Mouse (Mus musculus): ENCODE data around the gene Clns1a. TPM values are rescaled to one million over a fixed set of nuclear protein-coding genes. Genes with fewer than 3 reads are reported as not detected.
A peak's percentile ranks its signal among the peaks of the same experiment; 100 is the strongest.

Clns1a gene
- 222 and 225 TPM in 2 replicates for polyA plus RNA-seq (2016; fragmentation: Nextera tagmentation; extraction: Ambion mirVana)

DNA sequence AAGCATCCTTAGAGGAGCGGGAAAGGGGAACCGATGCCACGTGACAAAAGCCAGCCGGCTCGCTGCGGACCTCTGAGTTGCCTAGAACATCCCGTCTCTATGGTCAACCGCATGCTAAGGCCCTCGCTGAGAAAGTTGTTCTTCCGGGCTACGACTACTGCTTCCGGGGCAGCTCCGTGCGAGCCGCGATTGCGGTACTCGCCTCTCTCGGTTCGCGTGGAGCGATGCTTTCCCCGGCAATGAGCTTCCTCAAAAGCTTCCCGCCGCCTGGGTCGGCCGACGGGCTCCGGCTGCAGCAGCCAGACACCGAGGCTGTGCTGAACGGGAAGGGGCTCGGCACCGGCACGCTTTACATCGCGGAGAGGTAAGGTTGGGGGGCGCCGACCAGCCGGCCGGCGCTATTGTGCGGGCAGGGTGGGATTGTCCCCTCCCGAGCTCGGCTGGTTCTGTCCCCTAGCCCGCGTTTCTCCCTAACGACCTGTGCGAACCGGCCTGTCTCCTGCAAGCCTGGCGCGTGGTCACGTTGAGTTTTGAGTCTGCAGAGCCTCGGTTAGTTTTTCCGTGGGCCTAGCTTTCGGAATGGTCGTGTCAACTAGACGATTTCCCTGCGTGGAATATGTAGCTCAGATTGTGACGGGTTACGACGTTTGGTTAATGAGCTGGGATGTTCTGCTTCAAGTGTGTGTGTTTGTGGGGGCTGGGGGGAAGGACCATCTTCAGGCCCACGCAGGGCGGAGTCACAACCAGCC is at the start of gene Clns1a:
Gene Clns1a (plus strand): TSS at position 129 of the 749 bp plus-strand sequence.
- H3K27me3 ChIP-seq, result no peaks in the 10 kb centered on the region
- peak within 1 kb of the TSS; percentile 97 for H3K4me3 ChIP-seq
- ATAC-seq (ENCODE audit: insufficient number of reproducible peaks, insufficient read depth, low FRiP score, low TSS enrichment), result peak; percentile 97
- H3K4me1 ChIP-seq, result peaks cover 15% of the 10 kb centered on the region; the same call in 1 of the 2 replicates
- peak within 1 kb of the TSS; percentile 81; the same call in 1 of the 2 replicates for H3K27ac ChIP-seq
- H3K9me3 ChIP-seq, result no peaks in the 10 kb centered on the region
- H3K4me2 ChIP-seq (replicated peaks), result peak within 1 kb of the TSS; percentile 87
- peaks cover 16% of the 10 kb centered on the region for H3K36me3 ChIP-seq
- H3K9ac ChIP-seq, result peak within 1 kb of the TSS; percentile 92
- whole genome bisulfite sequencing, result under 1% methylated on average over 63 of the region's 63 CpGs

DNA sequence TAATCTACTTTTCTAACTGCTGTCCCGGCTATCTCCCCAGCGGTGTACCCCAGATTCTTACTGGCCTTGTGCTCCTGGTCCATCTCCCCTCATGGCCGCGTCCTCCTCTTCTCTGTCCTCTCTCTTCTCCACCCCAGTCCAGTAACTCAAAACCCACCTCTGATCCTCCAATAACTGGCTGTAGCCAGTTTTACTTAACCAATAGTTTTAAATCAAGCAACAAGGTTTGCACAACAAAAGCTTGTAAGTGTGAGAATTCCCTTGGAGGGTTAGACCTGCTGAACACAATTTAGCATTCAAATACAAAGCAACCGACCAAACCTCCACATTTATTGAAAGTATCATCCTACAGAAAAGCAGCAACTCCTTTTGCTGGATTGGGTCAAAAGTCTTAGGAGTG is 48.8 kb upstream of the Clns1a start:
- WGBS, result 89% methylated on average over 5 of the region's 5 CpGs
- Histone ChIP-seq H3K27me3 (no peaks in the 10 kb centered on the region), H3K9me3 (no peaks in the 10 kb centered on the region), H3K9ac (no peak overlapping the region), H3K27ac (no peak overlapping the region), H3K4me1 (no peaks in the 10 kb centered on the region), H3K4me2 (replicated peaks) (no peak overlapping the region), H3K4me3 (no peak overlapping the region), H3K36me3 (0 out of 2 replicates have a peak, but pooled peaks cover 3% of the 10 kb centered on the region)
- no peak for ATAC-seq (ENCODE audit: insufficient number of reproducible peaks, insufficient read depth, low FRiP score, low TSS enrichment)

DNA sequence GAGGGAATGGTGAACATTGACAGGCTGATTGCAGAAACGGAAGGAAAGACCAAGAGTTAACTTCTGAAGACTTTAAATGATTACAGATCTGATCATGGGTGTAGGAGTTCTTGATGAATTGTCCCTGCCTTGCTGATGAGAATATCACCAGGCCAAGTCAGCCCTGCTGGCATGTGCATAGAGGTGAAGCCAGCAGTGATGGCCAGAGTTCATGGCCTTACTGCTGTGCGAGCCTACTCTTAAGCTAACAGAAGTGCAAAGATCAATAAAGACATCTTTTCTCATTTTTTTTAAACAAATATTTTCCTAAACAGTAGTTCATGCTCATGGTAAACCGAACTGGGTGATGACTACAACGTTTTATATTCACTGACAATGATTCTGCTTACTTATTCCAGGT is 45.7 kb upstream of the Clns1a start:
- 93% methylated on average over 4 of the region's 4 CpGs for WGBS
- no peaks in the 10 kb centered on the region for H3K4me1 ChIP-seq
- no peak overlapping the region for H3K9ac ChIP-seq
- H3K36me3 ChIP-seq, result peaks cover 15% of the 10 kb centered on the region
- H3K27ac ChIP-seq, result no peak overlapping the region
- no peaks in the 10 kb centered on the region for H3K27me3 ChIP-seq
- ATAC-seq (ENCODE audit: insufficient number of reproducible peaks, insufficient read depth, low FRiP score, low TSS enrichment), result no peak
- H3K9me3 ChIP-seq, result no peaks in the 10 kb centered on the region
- H3K4me3 ChIP-seq, result no peak overlapping the region
- no peak overlapping the region for H3K4me2 ChIP-seq (replicated peaks)

DNA sequence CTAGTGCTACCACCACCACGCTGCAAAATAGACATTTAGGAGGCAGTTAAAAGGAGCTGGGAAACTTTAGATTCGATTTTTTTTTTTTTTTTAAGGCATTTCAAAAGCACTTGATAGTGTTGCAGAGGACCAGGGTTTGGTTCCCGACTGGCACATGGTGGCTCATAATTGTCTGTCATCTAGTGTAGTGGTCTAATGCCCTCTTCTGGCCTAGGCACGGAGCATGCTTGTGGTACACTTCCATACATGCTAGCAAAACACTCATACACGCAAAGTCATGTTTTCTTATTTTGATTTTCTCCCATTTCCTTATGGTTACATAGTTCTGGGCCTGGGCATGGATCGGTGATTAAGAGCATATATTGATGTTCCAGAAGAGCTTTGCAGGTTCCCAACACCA is 40.3 kb upstream of the Clns1a start:
- Histone ChIP-seq H3K9ac (no peak overlapping the region), H3K4me2 (replicated peaks) (no peak overlapping the region), H3K36me3 (peaks cover 22% of the 10 kb centered on the region), H3K4me3 (no peak overlapping the region), H3K9me3 (no peaks in the 10 kb centered on the region), H3K27ac (no peak overlapping the region), H3K4me1 (no peaks in the 10 kb centered on the region), H3K27me3 (no peaks in the 10 kb centered on the region)
- WGBS, result 85% methylated on average over 6 of the region's 6 CpGs
- no peak for ATAC-seq (ENCODE audit: insufficient number of reproducible peaks, insufficient read depth, low FRiP score, low TSS enrichment)

DNA sequence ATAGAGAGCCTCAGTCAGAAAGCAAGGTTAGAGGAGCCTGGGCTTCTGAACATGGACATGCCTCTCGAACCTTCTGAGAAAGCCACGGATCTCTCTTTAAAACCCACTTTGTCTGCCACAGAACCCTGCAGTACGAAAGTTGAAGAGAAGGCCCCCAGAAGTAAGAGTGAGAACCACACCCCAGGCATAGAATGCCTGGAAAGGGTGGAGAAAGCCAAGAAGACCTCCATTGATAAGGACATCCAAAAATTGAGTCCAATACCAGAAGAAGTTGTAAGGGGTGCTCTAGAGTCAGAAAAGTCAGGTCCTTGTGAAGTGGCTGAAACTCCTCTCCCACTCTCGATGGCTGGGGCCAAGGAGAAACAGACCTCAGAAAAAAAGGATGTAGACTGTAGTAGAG is 34.8 kb upstream of the Clns1a start:
- H3K9me3 ChIP-seq, result no peaks in the 10 kb centered on the region
- no peaks in the 10 kb centered on the region for H3K27me3 ChIP-seq
- H3K36me3 ChIP-seq, result peaks cover 38% of the 10 kb centered on the region
- ATAC-seq (ENCODE audit: insufficient number of reproducible peaks, insufficient read depth, low FRiP score, low TSS enrichment), result no peak
- H3K4me2 ChIP-seq (replicated peaks), result no peak overlapping the region
- H3K4me3 ChIP-seq, result no peak overlapping the region
- no peaks in the 10 kb centered on the region for H3K4me1 ChIP-seq
- no peak overlapping the region for H3K9ac ChIP-seq
- WGBS, result 93% methylated on average over 4 of the region's 4 CpGs
- H3K27ac ChIP-seq, result no peak overlapping the region

DNA sequence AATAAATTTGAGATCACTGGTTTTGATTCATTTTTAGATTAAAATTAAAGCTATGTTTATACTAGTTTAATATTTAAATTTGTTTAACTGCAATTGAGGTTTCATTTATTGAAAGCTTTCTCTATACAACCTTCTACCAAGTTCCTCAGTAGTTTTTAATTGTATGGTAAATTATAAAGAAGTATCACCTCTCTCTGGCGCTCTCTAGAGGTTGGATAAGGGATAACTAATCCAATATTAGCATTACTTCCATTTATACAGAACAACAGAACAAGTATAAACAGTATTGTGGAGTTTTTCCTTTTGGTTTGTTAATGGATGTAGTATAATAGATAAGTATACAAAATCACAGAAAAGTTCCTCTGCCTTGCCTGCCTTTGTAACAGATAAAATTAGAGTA is 17.2 kb upstream of the Clns1a start:
- 29% methylated on average over 1 of the region's 1 CpGs for whole genome bisulfite sequencing
- H3K27me3 ChIP-seq, result no peaks in the 10 kb centered on the region
- peaks cover 53% of the 10 kb centered on the region for H3K36me3 ChIP-seq

DNA sequence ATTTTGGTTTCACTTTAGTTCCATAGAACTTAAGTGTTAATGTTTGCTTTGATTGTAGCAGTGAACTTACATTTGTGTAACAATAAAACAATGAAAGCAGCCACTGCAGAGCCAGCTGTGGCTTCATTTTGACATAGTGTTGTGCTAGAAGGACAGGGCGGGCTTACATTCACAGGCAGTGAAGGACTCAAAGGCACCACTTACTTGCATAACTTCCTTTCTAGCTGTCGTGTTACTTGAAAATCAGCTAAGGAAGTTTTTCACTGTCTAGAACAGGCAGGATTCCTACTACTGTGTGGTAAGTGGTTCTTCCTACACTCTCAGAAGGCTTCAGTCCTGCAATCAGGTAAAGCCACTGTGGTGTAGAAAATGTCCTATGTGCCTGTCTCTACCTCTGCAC is 8.6 kb upstream of the Clns1a start:
- Histone ChIP-seq H3K4me3 (no peak overlapping the region), H3K9me3 (no peaks in the 10 kb centered on the region), H3K36me3 (peaks cover 28% of the 10 kb centered on the region), H3K9ac (no peak overlapping the region), H3K4me2 (replicated peaks) (no peak overlapping the region), H3K4me1 (no peaks in the 10 kb centered on the region), H3K27ac (no peak overlapping the region), H3K27me3 (no peaks in the 10 kb centered on the region)
- WGBS, result 88% methylated on average over 2 of the region's 2 CpGs
- ATAC-seq (ENCODE audit: insufficient number of reproducible peaks, insufficient read depth, low FRiP score, low TSS enrichment), result no peak

More for the DNA sequence above, 17.2 kb upstream of the Clns1a start:
- H3K27ac ChIP-seq, result no peak overlapping the region
- no peak overlapping the region for H3K9ac ChIP-seq
- H3K9me3 ChIP-seq, result no peaks in the 10 kb centered on the region
- H3K4me3 ChIP-seq, result no peak overlapping the region
- no peaks in the 10 kb centered on the region for H3K4me1 ChIP-seq
- ATAC-seq (ENCODE audit: insufficient number of reproducible peaks, insufficient read depth, low FRiP score, low TSS enrichment), result no peak
- H3K4me2 ChIP-seq (replicated peaks), result no peak overlapping the region

DNA sequence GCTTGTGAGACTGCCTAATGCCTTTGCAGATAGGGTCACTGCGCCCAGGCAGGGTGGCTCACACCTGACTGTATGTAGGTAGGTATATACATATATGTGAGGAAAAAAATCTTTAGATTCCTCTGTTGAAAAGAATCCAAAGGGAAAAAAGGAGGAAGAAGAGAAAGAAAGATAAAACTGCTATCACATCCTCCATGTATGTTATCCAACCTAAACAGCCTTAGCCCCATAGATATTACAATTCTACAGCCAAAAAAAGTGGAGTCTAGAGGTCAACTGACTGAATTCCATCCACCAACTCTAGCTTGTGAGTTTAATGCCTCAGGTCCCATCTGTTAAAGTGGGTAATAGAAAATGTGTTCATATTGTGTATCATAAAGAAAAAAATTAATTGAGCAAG is 993 bp upstream of the Clns1a start:
- H3K27me3 ChIP-seq, result no peaks in the 10 kb centered on the region
- peaks cover 16% of the 10 kb centered on the region for H3K36me3 ChIP-seq
- H3K4me3 ChIP-seq, result no peak overlapping the region
- peaks cover 15% of the 10 kb centered on the region; the same call in 1 of the 2 replicates for H3K4me1 ChIP-seq
- no peak overlapping the region for H3K4me2 ChIP-seq (replicated peaks)
- WGBS, result 100% methylated on average over 1 of the region's 1 CpGs
- H3K9me3 ChIP-seq, result no peaks in the 10 kb centered on the region
- H3K27ac ChIP-seq, result no peak overlapping the region
- no peak overlapping the region for H3K9ac ChIP-seq
- ATAC-seq (ENCODE audit: insufficient number of reproducible peaks, insufficient read depth, low FRiP score, low TSS enrichment), result no peak

DNA sequence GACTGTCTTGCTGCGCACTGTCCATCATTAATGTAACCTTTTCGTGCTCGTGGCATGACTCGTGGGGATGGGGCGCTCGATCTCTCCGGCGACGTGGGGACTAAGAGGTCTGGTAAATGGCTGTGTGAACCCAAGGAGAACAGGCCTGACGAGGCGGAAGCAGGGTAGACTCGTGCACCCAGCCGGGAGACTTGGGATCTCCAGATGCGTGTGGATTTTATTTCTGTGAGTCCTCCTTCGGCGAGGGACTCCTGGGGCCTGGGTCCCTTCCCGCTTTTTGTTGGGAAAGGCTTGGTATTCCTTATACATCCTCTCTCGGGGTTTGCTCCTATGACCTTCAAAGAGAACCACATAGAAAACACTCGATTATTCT is 315 bp upstream of the Clns1a start:
- Histone ChIP-seq H3K27me3 (no peaks in the 10 kb centered on the region), H3K9ac (peak overlapping the region; percentile 92), H3K4me3 (peak overlapping the region; percentile 97), H3K36me3 (peaks cover 16% of the 10 kb centered on the region), H3K4me2 (replicated peaks) (peak overlapping the region; percentile 87), H3K27ac (peak overlapping the region; percentile 68; the same call in 1 of the 2 replicates), H3K9me3 (no peaks in the 10 kb centered on the region), H3K4me1 (peaks cover 15% of the 10 kb centered on the region; the same call in 1 of the 2 replicates)
- WGBS, result 41% methylated on average over 19 of the region's 19 CpGs
- ATAC-seq (ENCODE audit: insufficient number of reproducible peaks, insufficient read depth, low FRiP score, low TSS enrichment), result peak; percentile 85

DNA sequence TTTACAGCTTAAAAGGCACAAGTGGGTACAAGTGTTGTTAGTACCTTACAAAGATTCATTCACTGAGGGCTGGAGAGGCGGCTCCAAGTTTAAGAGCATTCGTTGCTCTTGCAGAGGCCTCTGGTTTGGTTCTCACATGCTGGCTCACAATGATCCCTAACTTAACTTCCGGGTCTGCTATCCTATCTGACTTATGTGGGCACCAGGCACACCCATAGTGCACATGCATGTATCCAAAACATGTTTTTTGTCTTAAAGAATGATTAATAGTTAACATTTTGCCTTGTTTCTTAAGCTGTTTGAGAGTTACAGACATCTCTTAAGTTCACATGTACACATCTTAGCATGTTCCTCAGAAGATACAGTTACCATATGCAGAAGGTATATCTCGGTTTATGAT is 3.7 kb downstream of the Clns1a start:
- Histone ChIP-seq H3K9me3 (no peaks in the 10 kb centered on the region), H3K4me3 (no peak overlapping the region), H3K9ac (no peak overlapping the region), H3K4me1 (peaks cover 15% of the 10 kb centered on the region; the same call in 1 of the 2 replicates), H3K27ac (no peak overlapping the region), H3K27me3 (no peaks in the 10 kb centered on the region), H3K4me2 (replicated peaks) (no peak overlapping the region), H3K36me3 (peaks cover 16% of the 10 kb centered on the region)
- no peak for ATAC-seq (ENCODE audit: insufficient number of reproducible peaks, insufficient read depth, low FRiP score, low TSS enrichment)
- 93% methylated on average over 4 of the region's 4 CpGs for WGBS

DNA sequence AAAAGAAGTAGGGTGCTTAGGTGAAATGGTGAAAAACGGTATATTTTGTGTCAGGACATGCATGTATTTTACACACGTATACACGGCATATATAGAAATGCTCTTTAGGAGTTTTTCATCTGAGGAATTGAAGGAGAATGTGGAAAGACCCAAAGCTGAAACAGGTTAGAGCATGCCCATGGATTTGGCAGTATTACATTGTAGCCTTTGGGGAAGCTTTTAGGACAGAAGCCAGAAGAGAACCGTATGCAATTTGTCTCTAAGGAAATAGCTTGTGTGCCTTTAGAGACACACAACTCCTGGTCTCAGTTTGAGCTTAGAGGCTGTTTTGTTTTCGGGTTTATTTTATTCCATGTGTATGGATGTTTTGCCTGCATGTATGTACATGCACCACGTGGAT is 4.7 kb downstream of the Clns1a start:
- 83% methylated on average over 6 of the region's 6 CpGs for WGBS
- Histone ChIP-seq H3K9me3 (no peaks in the 10 kb centered on the region), H3K27me3 (no peaks in the 10 kb centered on the region), H3K4me3 (no peak overlapping the region), H3K4me1 (peaks cover 11% of the 10 kb centered on the region; the same call in 1 of the 2 replicates), H3K4me2 (replicated peaks) (no peak overlapping the region), H3K27ac (no peak overlapping the region), H3K36me3 (peaks cover 18% of the 10 kb centered on the region), H3K9ac (no peak overlapping the region)
- no peak for ATAC-seq (ENCODE audit: insufficient number of reproducible peaks, insufficient read depth, low FRiP score, low TSS enrichment)

DNA sequence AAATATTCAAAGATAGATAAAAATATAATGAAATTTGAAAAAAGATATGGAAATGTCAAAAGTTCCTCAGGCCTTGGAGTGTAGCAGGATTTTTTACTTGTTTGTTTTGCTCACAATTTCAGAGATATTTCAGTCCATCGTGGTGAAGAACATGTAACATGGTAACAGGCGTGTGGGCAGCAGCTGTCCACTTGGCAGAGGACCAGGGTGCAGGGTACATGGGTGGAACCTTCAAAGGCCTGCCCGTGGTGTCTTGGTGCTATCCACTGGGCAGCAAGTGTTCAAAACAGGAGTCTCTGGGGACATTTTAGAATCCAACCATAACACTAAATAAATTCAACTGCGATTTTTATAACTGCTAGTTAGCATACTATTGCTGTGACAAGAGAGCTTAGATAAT is 10.7 kb downstream of the Clns1a start:
- WGBS, result 91% methylated on average over 4 of the region's 4 CpGs
- H3K36me3 ChIP-seq, result peaks cover 16% of the 10 kb centered on the region; the same call in 1 of the 2 replicates
- ATAC-seq (ENCODE audit: insufficient number of reproducible peaks, insufficient read depth, low FRiP score, low TSS enrichment), result no peak
- H3K4me2 ChIP-seq (replicated peaks), result no peak overlapping the region
- H3K4me1 ChIP-seq, result no peaks in the 10 kb centered on the region
- no peaks in the 10 kb centered on the region for H3K27me3 ChIP-seq
- H3K9ac ChIP-seq, result no peak overlapping the region
- no peak overlapping the region for H3K27ac ChIP-seq
- no peaks in the 10 kb centered on the region for H3K9me3 ChIP-seq
- H3K4me3 ChIP-seq, result no peak overlapping the region

Measured in embryonic facial prominence, embryonic 12.5 days (tissue).